Mouse (Mus musculus) neural tube, embryonic 12.5 days (tissue): ENCODE measurements around the gene Atf6. TPM values are rescaled to one million over a fixed set of nuclear protein-coding genes. Genes with fewer than 3 reads are reported as not detected.

Experiments
- ATAC-seq: fragments of 200-750 bp; cut with Nextera tagmentation; 2 replicates; pipeline ENCODE4 v1.8.0; 2017; ENCODE audit warnings: low read depth, mild to moderate bottlenecking, moderate TSS enrichment, moderate library complexity; ENCODE audit not compliant: low FRiP score
- H3K27ac ChIP-seq: fragments of 300-500 bp; sonication (generic); 2 replicates; pipeline ENCODE4 v1.5.1; 2016
- H3K27me3 ChIP-seq: fragments of 300-500 bp; sonication (generic); replicated peaks from 2 replicates; pipeline ENCODE4 v1.6.1; 2016; ENCODE audit warnings: mild to moderate bottlenecking
- H3K36me3 ChIP-seq: fragments of 300-500 bp; sonication (generic); 2 replicates; pipeline ENCODE4 v1.6.1; 2016; ENCODE audit warnings: mild to moderate bottlenecking
- H3K4me1 ChIP-seq: fragments of 300-500 bp; sonication (generic); 2 replicates; pipeline ENCODE4 v1.6.1; 2016
- H3K4me2 ChIP-seq: fragments of 300-500 bp; sonication (generic); replicated peaks from 2 replicates; pipeline ENCODE4 v1.6.1; 2016; ENCODE audit warnings: mild to moderate bottlenecking
- H3K4me3 ChIP-seq: fragments of 300-500 bp; sonication (generic); 2 replicates; pipeline ENCODE4 v1.5.1; 2016
- H3K9ac ChIP-seq: fragments of 300-500 bp; sonication (generic); 2 replicates; pipeline ENCODE4 v1.6.1; 2016; ENCODE audit warnings: mild to moderate bottlenecking
- H3K9me3 ChIP-seq: fragments of 300-500 bp; sonication (generic); 2 replicates; pipeline ENCODE4 v1.6.1; 2016; ENCODE audit warnings: mild to moderate bottlenecking
- WGBS: fragments of 180-500 bp; shearing (Covaris S2); methylation state at CpG from one replicate; pipeline ENCODE4 v1.1.7; 2016; 5-methylcytosine and 5-hydroxymethylcytosine counted together
- polyA plus RNA-seq: library from polyadenylated mRNA; unstranded; fragments of >200 nt; fragmentation: Nextera tagmentation; extraction: Ambion mirVana; gene quantifications from 2 replicates; pipeline ENCODE4 v1.2.1, GENCODE M21; 2016

The Atf6 gene
- polyA plus RNA-seq, 1 experiment from 2014 or later, result 10.2 TPM

- Histone ChIP-seq H3K4me1 (no peaks in the 10 kb centered on the region), H3K9me3 (no peaks in the 10 kb centered on the region), H3K27ac (no peak overlapping the region), H3K4me2 (no peak overlapping the region), H3K27me3 (no peaks in the 10 kb centered on the region), H3K9ac (no peak overlapping the region), H3K36me3 (peaks cover 12% of the 10 kb centered on the region), H3K4me3 (no peak overlapping the region)
- WGBS, result 96% methylated on average over 14 of the region's 14 CpGs
- no peak for ATAC-seq
Measured at GRCm38 (mm10) chr1:170786570-170787341, 80.8 kb downstream of the Atf6 start.

- H3K36me3 ChIP-seq, result no peaks in the 10 kb centered on the region
- H3K9ac ChIP-seq, result no peak overlapping the region
- ATAC-seq, result no peak
- H3K4me2 ChIP-seq, result no peak overlapping the region
- H3K9me3 ChIP-seq, result no peaks in the 10 kb centered on the region
- 81% methylated on average over 4 of the region's 4 CpGs for WGBS
- no peak overlapping the region for H3K27ac ChIP-seq
- peaks cover 3% of the 10 kb centered on the region; the same call in 1 of the 2 replicates for H3K4me1 ChIP-seq
- no peak overlapping the region for H3K4me3 ChIP-seq
- no peaks in the 10 kb centered on the region for H3K27me3 ChIP-seq
Measured at GRCm38 (mm10) chr1:170777688-170778087, 89.9 kb downstream of the Atf6 start.

- Histone ChIP-seq H3K4me1 (peaks cover 3% of the 10 kb centered on the region; the same call in 1 of the 2 replicates), H3K36me3 (no peaks in the 10 kb centered on the region), H3K4me3 (no peak overlapping the region), H3K9ac (no peak overlapping the region), H3K27ac (no peak overlapping the region), H3K4me2 (no peak overlapping the region), H3K9me3 (no peaks in the 10 kb centered on the region), H3K27me3 (no peaks in the 10 kb centered on the region)
- ATAC-seq, result no peak
- 56% methylated on average over 1 of the region's 1 CpGs for WGBS
Measured at GRCm38 (mm10) chr1:170774431-170774830, 93.1 kb downstream of the Atf6 start.

- WGBS, result 90% methylated on average over 4 of the region's 4 CpGs
- no peaks in the 10 kb centered on the region for H3K9me3 ChIP-seq
- no peaks in the 10 kb centered on the region for H3K27me3 ChIP-seq
- H3K4me1 ChIP-seq, result peaks cover 3% of the 10 kb centered on the region; the same call in 1 of the 2 replicates
- ATAC-seq, result no peak
- no peak overlapping the region for H3K4me2 ChIP-seq
- H3K36me3 ChIP-seq, result no peaks in the 10 kb centered on the region
- H3K4me3 ChIP-seq, result no peak overlapping the region
- H3K27ac ChIP-seq, result no peak overlapping the region
- no peak overlapping the region for H3K9ac ChIP-seq
Measured at GRCm38 (mm10) chr1:170773506-170773905, 94.1 kb downstream of the Atf6 start.

- no peak overlapping the region for H3K4me2 ChIP-seq
- no peak for ATAC-seq
- H3K4me1 ChIP-seq, result peaks cover 3% of the 10 kb centered on the region; the same call in 1 of the 2 replicates
- H3K4me3 ChIP-seq, result no peak overlapping the region
- H3K27me3 ChIP-seq, result no peaks in the 10 kb centered on the region
- no peak overlapping the region for H3K9ac ChIP-seq
- 74% methylated on average over 25 of the region's 25 CpGs for WGBS
- H3K9me3 ChIP-seq, result no peaks in the 10 kb centered on the region
- no peak overlapping the region for H3K27ac ChIP-seq
- H3K36me3 ChIP-seq, result no peaks in the 10 kb centered on the region
Measured at GRCm38 (mm10) chr1:170771437-170772003, 96.1 kb downstream of the Atf6 start.

- Histone ChIP-seq H3K9me3 (no peaks in the 10 kb centered on the region), H3K36me3 (no peaks in the 10 kb centered on the region), H3K4me1 (peaks cover 3% of the 10 kb centered on the region; the same call in 1 of the 2 replicates), H3K27me3 (no peaks in the 10 kb centered on the region), H3K27ac (no peak overlapping the region), H3K4me3 (no peak overlapping the region), H3K9ac (no peak overlapping the region), H3K4me2 (no peak overlapping the region)
- WGBS, result 93% methylated on average over 14 of the region's 14 CpGs
- no peak for ATAC-seq
Measured at GRCm38 (mm10) chr1:170770691-170771090, 96.9 kb downstream of the Atf6 start.

- no peaks in the 10 kb centered on the region for H3K4me1 ChIP-seq
- WGBS, result 75% methylated on average over 2 of the region's 2 CpGs
- no peak for ATAC-seq
- H3K36me3 ChIP-seq, result no peaks in the 10 kb centered on the region
- H3K27ac ChIP-seq, result no peak overlapping the region
- no peak overlapping the region for H3K9ac ChIP-seq
- no peak overlapping the region for H3K4me3 ChIP-seq
- H3K4me2 ChIP-seq, result no peak overlapping the region
- no peaks in the 10 kb centered on the region for H3K9me3 ChIP-seq
- no peaks in the 10 kb centered on the region for H3K27me3 ChIP-seq
Measured at GRCm38 (mm10) chr1:170766997-170767396, 100.6 kb downstream of the Atf6 start.

- whole genome bisulfite sequencing, result 90% methylated on average over 1 of the region's 1 CpGs
- Histone ChIP-seq H3K4me2 (no peak overlapping the region), H3K27me3 (no peaks in the 10 kb centered on the region), H3K9ac (no peak overlapping the region), H3K27ac (no peak overlapping the region), H3K36me3 (no peaks in the 10 kb centered on the region), H3K4me1 (no peaks in the 10 kb centered on the region), H3K4me3 (no peak overlapping the region), H3K9me3 (no peaks in the 10 kb centered on the region)
- ATAC-seq, result no peak
Measured at GRCm38 (mm10) chr1:170764798-170765197, 102.8 kb downstream of the Atf6 start.

GRCm38 (mm10) chr1:170761634-170762033 is 105.9 kb downstream of the Atf6 start:
- no peak overlapping the region for H3K9ac ChIP-seq
- no peak overlapping the region for H3K4me2 ChIP-seq
- no peaks in the 10 kb centered on the region for H3K27me3 ChIP-seq
- H3K4me3 ChIP-seq, result no peak overlapping the region
- ATAC-seq, result no peak
- no peak overlapping the region for H3K27ac ChIP-seq
- no peaks in the 10 kb centered on the region for H3K9me3 ChIP-seq
- H3K36me3 ChIP-seq, result no peaks in the 10 kb centered on the region
- 98% methylated on average over 1 of the region's 1 CpGs for WGBS
- H3K4me1 ChIP-seq, result no peaks in the 10 kb centered on the region

GRCm38 (mm10) chr1:170753597-170753996 is 114.0 kb downstream of the Atf6 start:
- no peak overlapping the region for H3K27ac ChIP-seq
- H3K9me3 ChIP-seq, result no peaks in the 10 kb centered on the region
- no peak overlapping the region for H3K9ac ChIP-seq
- H3K36me3 ChIP-seq, result no peaks in the 10 kb centered on the region
- H3K4me1 ChIP-seq, result no peaks in the 10 kb centered on the region
- H3K4me2 ChIP-seq, result no peak overlapping the region
- H3K4me3 ChIP-seq, result no peak overlapping the region
- ATAC-seq, result no peak
- 79% methylated on average over 5 of the region's 5 CpGs for WGBS
- no peaks in the 10 kb centered on the region for H3K27me3 ChIP-seq

GRCm38 (mm10) chr1:170751797-170752196 is 115.8 kb downstream of the Atf6 start:
- no peak for ATAC-seq
- H3K36me3 ChIP-seq, result no peaks in the 10 kb centered on the region
- no peaks in the 10 kb centered on the region for H3K4me1 ChIP-seq
- 97% methylated on average over 7 of the region's 7 CpGs for WGBS
- no peak overlapping the region for H3K27ac ChIP-seq
- no peak overlapping the region for H3K4me3 ChIP-seq
- no peaks in the 10 kb centered on the region for H3K9me3 ChIP-seq
- H3K9ac ChIP-seq, result no peak overlapping the region
- no peak overlapping the region for H3K4me2 ChIP-seq
- H3K27me3 ChIP-seq, result no peaks in the 10 kb centered on the region

GRCm38 (mm10) chr1:170746523-170746922 is 121.0 kb downstream of the Atf6 start:
- ATAC-seq, result no peak
- Histone ChIP-seq H3K9ac (no peak overlapping the region), H3K4me3 (no peak overlapping the region), H3K36me3 (no peaks in the 10 kb centered on the region), H3K27ac (no peak overlapping the region), H3K4me1 (no peaks in the 10 kb centered on the region), H3K9me3 (no peaks in the 10 kb centered on the region), H3K4me2 (no peak overlapping the region), H3K27me3 (no peaks in the 10 kb centered on the region)
- WGBS, result 89% methylated on average over 5 of the region's 5 CpGs
